Mouse (Mus musculus) forebrain, embryonic 10.5 days (tissue): ENCODE results near the gene Nmu. TPM values are rescaled to one million over a fixed set of nuclear protein-coding genes. Genes with fewer than 3 reads are reported as not detected.
A peak's percentile ranks its signal among the peaks of the same experiment; 100 is the strongest.

Source experiments
- DNase-seq: peaks from one replicate; pipeline ENCODE4 v3.0.0-alpha.2; 2017; ENCODE audit warnings: low spot score; ENCODE audit errors: extremely low spot score
- H3K27ac ChIP-seq: fragments of 300-500 bp; sonication (generic); 2 replicates; pipeline ENCODE4 v1.5.1; 2016; ENCODE audit warnings: mild to moderate bottlenecking
- H3K27me3 ChIP-seq: fragments of 300-500 bp; sonication (generic); 2 replicates; pipeline ENCODE4 v1.6.1; 2016; ENCODE audit warnings: mild to moderate bottlenecking; ENCODE audit not compliant: poor library complexity, severe bottlenecking
- H3K36me3 ChIP-seq: fragments of 300-500 bp; sonication (generic); replicated peaks from 2 replicates; pipeline ENCODE4 v1.6.1; 2016; ENCODE audit warnings: mild to moderate bottlenecking, moderate library complexity
- H3K4me1 ChIP-seq: fragments of 300-500 bp; sonication (generic); 2 replicates; pipeline ENCODE4 v1.6.1; 2016
- H3K4me3 ChIP-seq: fragments of 300-500 bp; sonication (generic); 2 replicates; pipeline ENCODE4 v1.5.1; 2016; ENCODE audit warnings: mild to moderate bottlenecking, moderate library complexity
- H3K9me3 ChIP-seq: fragments of 300-500 bp; sonication (generic); 2 replicates; pipeline ENCODE4 v1.6.1; 2016; ENCODE audit warnings: mild to moderate bottlenecking, moderate library complexity
- WGBS: fragments of 180-500 bp; shearing (Covaris S2); methylation state at CpG from one replicate; pipeline ENCODE4 v1.1.7; 2016; 5-methylcytosine and 5-hydroxymethylcytosine counted together
- polyA plus RNA-seq: library from polyadenylated mRNA; unstranded; fragments of >200 nt; fragmentation: Nextera tagmentation; extraction: Ambion mirVana; gene quantifications from 2 replicates; pipeline ENCODE4 v1.2.1, GENCODE M21; 2016

The Nmu gene
- 0.84 and 0.99 TPM in 2 replicates for polyA plus RNA-seq

DNA sequence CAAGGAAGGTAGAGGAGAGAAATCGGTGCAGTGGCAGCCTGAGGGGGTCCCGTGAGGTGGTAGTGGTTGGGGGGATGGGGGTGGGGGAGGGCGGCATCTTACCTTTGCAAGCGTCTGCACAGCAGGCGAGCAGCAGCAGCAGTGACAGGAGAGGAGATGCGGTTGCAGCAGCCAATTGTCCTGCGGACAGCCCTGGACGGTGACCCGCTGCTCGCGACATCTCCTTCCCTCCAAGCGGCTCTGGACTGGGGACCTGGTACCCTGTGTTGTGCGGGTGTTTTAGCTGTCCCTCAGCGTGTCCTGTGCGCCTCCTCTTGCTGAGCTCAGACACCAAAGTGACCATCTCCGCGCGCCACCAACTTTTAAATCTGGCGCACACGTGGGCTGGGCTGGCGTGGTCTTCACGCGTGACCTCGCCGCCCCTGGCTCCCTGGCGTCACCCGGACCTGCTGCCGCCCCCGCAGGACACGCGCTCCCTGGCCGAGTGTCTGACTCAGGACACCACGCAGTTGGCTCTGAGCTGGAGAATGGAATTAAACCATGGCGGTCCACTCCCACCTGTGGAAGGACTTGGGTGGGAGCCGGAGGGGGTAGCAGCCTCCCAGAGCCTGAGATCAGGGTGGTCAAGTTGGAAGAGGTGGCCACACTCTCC lies at the start of gene Nmu:
Gene Nmu, minus strand, starts transcription at position 336 of the 652 bp plus-strand sequence.
- Histone ChIP-seq H3K4me1 (peaks cover 21% of the 10 kb centered on the region), H3K27me3 (peaks cover 51% of the 10 kb centered on the region), H3K4me3 (peak within 1 kb of the TSS; percentile 53), H3K36me3 (no peaks in the 10 kb centered on the region), H3K27ac (peak within 1 kb of the TSS; percentile 32; the same call in 1 of the 2 replicates), H3K9me3 (no peaks in the 10 kb centered on the region)
- DNase-seq, result no peak
- 5% methylated on average over 35 of the region's 35 CpGs for WGBS

GRCm38 (mm10) chr5:76411697-76412096 lies 48.1 kb upstream of the Nmu start:
- Histone ChIP-seq H3K4me3 (no peak overlapping the region), H3K27me3 (no peaks in the 10 kb centered on the region), H3K36me3 (no peaks in the 10 kb centered on the region), H3K4me1 (no peaks in the 10 kb centered on the region), H3K9me3 (no peaks in the 10 kb centered on the region), H3K27ac (no peak overlapping the region)
- 87% methylated on average over 4 of the region's 4 CpGs for WGBS
- DNase-seq, result no peak

GRCm38 (mm10) chr5:76394382-76394781 lies 30.8 kb upstream of the Nmu start:
- Histone ChIP-seq H3K9me3 (no peaks in the 10 kb centered on the region), H3K27ac (no peak overlapping the region), H3K4me1 (peaks cover under 1% of the 10 kb centered on the region; the same call in 1 of the 2 replicates), H3K4me3 (no peak overlapping the region), H3K36me3 (no peaks in the 10 kb centered on the region), H3K27me3 (no peaks in the 10 kb centered on the region)
- DNase-seq, result no peak
- WGBS, result 90% methylated on average over 5 of the region's 5 CpGs

- Histone ChIP-seq H3K36me3 (no peaks in the 10 kb centered on the region), H3K4me1 (no peaks in the 10 kb centered on the region), H3K4me3 (no peak overlapping the region), H3K27ac (no peak overlapping the region), H3K27me3 (no peaks in the 10 kb centered on the region), H3K9me3 (no peaks in the 10 kb centered on the region)
- no peak for DNase-seq
- WGBS, result 87% methylated on average over 10 of the region's 10 CpGs
These were observed 25.6 kb upstream of the Nmu start for GRCm38 (mm10) chr5:76389041-76389795.

DNA sequence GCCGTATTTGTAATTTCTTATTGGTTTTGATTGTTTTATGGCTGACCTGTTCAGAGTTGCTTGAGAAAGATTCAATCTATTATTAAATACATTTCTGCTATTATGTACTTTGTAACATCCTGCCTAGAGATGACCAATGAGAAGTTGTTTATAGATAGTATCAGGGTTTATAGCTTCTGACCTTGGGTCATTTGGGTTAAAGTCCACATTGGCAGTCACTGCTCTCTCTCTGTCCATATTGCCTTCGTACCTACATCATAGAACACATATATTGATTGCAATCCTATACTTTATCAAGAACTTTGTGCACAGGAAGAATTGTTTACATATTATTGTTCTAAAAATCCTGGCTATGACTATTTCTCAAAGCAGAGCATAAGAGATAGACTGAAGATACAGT lies 24.9 kb upstream of the Nmu start:
- H3K4me3 ChIP-seq, result no peak overlapping the region
- 95% methylated on average over 2 of the region's 2 CpGs for WGBS
- no peak for DNase-seq
- H3K27ac ChIP-seq, result no peak overlapping the region
- no peaks in the 10 kb centered on the region for H3K36me3 ChIP-seq
- no peaks in the 10 kb centered on the region for H3K4me1 ChIP-seq
- no peaks in the 10 kb centered on the region for H3K9me3 ChIP-seq
- no peaks in the 10 kb centered on the region for H3K27me3 ChIP-seq

GRCm38 (mm10) chr5:76383673-76384072 lies 20.1 kb upstream of the Nmu start:
- DNase-seq, result no peak
- WGBS, result 86% methylated on average over 6 of the region's 6 CpGs
- no peak overlapping the region for H3K4me3 ChIP-seq
- no peaks in the 10 kb centered on the region for H3K27me3 ChIP-seq
- H3K9me3 ChIP-seq, result no peaks in the 10 kb centered on the region
- H3K27ac ChIP-seq, result no peak overlapping the region
- no peaks in the 10 kb centered on the region for H3K36me3 ChIP-seq
- H3K4me1 ChIP-seq, result no peaks in the 10 kb centered on the region

- no peaks in the 10 kb centered on the region for H3K27me3 ChIP-seq
- H3K36me3 ChIP-seq, result no peaks in the 10 kb centered on the region
- no peak overlapping the region for H3K27ac ChIP-seq
- DNase-seq, result no peak
- 92% methylated on average over 5 of the region's 5 CpGs for WGBS
- H3K4me1 ChIP-seq, result no peaks in the 10 kb centered on the region
- H3K9me3 ChIP-seq, result no peaks in the 10 kb centered on the region
- H3K4me3 ChIP-seq, result no peak overlapping the region
These were observed 18.2 kb upstream of the Nmu start for GRCm38 (mm10) chr5:76381836-76382235.

DNA sequence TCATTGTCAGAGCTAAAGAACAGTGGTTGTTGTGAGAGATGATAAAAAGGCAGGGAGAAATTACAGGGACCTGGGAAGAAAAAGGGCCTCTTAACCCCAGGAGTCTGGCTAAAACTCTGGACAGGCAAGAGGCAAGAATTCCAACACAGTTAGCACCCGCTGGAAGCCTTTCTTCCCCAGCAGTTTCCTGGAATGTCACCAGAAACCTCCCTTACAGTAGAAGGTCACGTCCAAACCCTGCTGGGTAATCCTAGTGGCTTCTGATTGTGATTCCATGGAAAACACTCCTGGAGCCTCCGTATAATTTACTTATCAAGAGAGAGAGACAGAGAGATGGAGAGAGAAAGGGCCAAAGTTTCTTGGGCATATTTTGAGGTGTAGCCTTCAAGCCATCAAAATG lies 15.6 kb upstream of the Nmu start:
- H3K4me3 ChIP-seq, result no peak overlapping the region
- H3K9me3 ChIP-seq, result no peaks in the 10 kb centered on the region
- H3K4me1 ChIP-seq, result no peaks in the 10 kb centered on the region
- no peaks in the 10 kb centered on the region for H3K27me3 ChIP-seq
- H3K36me3 ChIP-seq, result no peaks in the 10 kb centered on the region
- DNase-seq, result no peak
- H3K27ac ChIP-seq, result no peak overlapping the region
- 49% methylated on average over 3 of the region's 3 CpGs for WGBS

- H3K4me1 ChIP-seq, result peaks cover 5% of the 10 kb centered on the region
- H3K27ac ChIP-seq, result no peak overlapping the region
- H3K9me3 ChIP-seq, result no peaks in the 10 kb centered on the region
- 88% methylated on average over 8 of the region's 8 CpGs for WGBS
- peaks cover 16% of the 10 kb centered on the region for H3K27me3 ChIP-seq
- DNase-seq, result no peak
- H3K36me3 ChIP-seq, result no peaks in the 10 kb centered on the region
- H3K4me3 ChIP-seq, result no peak overlapping the region
These were observed 5.7 kb upstream of the Nmu start for GRCm38 (mm10) chr5:76369215-76369840.

DNA sequence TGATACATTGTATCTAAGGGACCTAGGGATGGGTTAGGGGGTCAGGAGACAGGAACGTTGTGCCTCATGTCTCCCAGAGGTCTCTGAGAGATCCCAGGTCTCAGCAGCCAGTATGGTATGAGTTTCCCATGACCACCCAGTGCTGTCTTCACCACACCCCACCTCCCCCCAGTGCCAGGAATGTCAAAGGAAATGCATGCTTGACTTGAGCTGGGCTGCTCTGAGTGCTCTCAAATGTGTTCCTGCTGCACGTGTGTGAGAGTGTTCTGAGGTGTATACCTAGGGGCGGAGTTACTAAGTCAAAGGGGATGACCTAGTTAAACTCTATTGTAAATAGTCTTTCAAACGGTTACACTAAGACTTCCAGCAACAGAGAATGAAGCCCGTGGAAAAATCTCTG lies 1.8 kb upstream of the Nmu start:
- WGBS, result 48% methylated on average over 5 of the region's 5 CpGs
- peaks cover 51% of the 10 kb centered on the region for H3K27me3 ChIP-seq

GRCm38 (mm10) chr5:76360786-76361185 lies 2.8 kb downstream of the Nmu start:
- Histone ChIP-seq H3K27ac (no peak overlapping the region), H3K4me1 (peaks cover 21% of the 10 kb centered on the region), H3K9me3 (no peaks in the 10 kb centered on the region), H3K27me3 (peaks cover 50% of the 10 kb centered on the region), H3K36me3 (no peaks in the 10 kb centered on the region), H3K4me3 (no peak overlapping the region)
- DNase-seq, result no peak
- WGBS, result 92% methylated on average over 4 of the region's 4 CpGs

More for the DNA sequence above, 1.8 kb upstream of the Nmu start:
- Histone ChIP-seq H3K4me1 (peaks cover 21% of the 10 kb centered on the region), H3K4me3 (no peak overlapping the region), H3K9me3 (no peaks in the 10 kb centered on the region), H3K36me3 (no peaks in the 10 kb centered on the region), H3K27ac (no peak overlapping the region)
- DNase-seq, result no peak

DNA sequence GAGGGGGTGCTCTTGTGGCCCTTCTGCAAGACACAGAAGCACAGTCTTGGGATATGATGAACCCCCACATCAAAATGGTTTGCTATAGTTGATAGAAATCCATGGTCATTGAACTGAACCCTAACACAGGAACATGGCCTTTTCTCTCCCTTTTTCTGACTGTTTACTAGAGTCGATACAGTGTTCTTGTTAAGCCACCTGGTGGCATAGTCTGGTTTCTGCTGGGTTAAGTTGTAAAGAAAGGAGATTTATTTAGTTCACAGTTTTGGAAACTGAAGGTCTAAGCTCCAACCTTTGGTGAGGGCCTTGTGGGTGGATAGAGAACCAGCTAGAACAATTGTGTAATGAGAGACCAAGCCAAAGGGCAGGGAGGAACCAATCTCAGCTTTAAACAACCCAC lies 3.5 kb downstream of the Nmu start:
- no peak overlapping the region for H3K27ac ChIP-seq
- no peaks in the 10 kb centered on the region for H3K36me3 ChIP-seq
- no peaks in the 10 kb centered on the region for H3K9me3 ChIP-seq
- H3K4me3 ChIP-seq, result no peak overlapping the region
- no peak for DNase-seq
- H3K4me1 ChIP-seq, result peaks cover 17% of the 10 kb centered on the region
- peaks cover 43% of the 10 kb centered on the region for H3K27me3 ChIP-seq
- 65% methylated on average over 1 of the region's 1 CpGs for WGBS
